Mouse (Mus musculus) limb, embryonic 13.5 days (tissue): Measurements from ENCODE around the gene Gm40193. TPM values are rescaled to one million over a fixed set of nuclear protein-coding genes. Genes with fewer than 3 reads are reported as not detected.

Source experiments
- ATAC-seq: fragments of 200-750 bp; cut with Nextera tagmentation; 2 replicates; pipeline ENCODE4 v1.8.0; 2017; ENCODE audit warnings: low read depth, moderate number of reproducible peaks, moderate TSS enrichment; ENCODE audit not compliant: low FRiP score
- H3K27ac ChIP-seq: fragments of 300-500 bp; sonication (generic); 2 replicates; pipeline ENCODE4 v1.5.1; 2015; ENCODE audit warnings: inconsistent platforms, mild to moderate bottlenecking, moderate library complexity
- H3K27me3 ChIP-seq: fragments of 300-500 bp; sonication (generic); 2 replicates; pipeline ENCODE4 v1.6.1; 2015; ENCODE audit warnings: mild to moderate bottlenecking, inconsistent platforms
- H3K36me3 ChIP-seq: fragments of 300-500 bp; sonication (generic); 2 replicates; pipeline ENCODE4 v1.6.1; 2015; ENCODE audit warnings: inconsistent platforms, mild to moderate bottlenecking, moderate library complexity
- H3K4me1 ChIP-seq: fragments of 300-500 bp; sonication (generic); 2 replicates; pipeline ENCODE4 v1.6.1; 2015; ENCODE audit warnings: inconsistent platforms
- H3K4me2 ChIP-seq: fragments of 300-500 bp; sonication (generic); replicated peaks from 2 replicates; pipeline ENCODE4 v1.6.1; 2015; ENCODE audit warnings: inconsistent platforms, mild to moderate bottlenecking, moderate library complexity
- H3K4me3 ChIP-seq: fragments of 300-500 bp; sonication (generic); 2 replicates; pipeline ENCODE4 v1.5.1; 2015; ENCODE audit warnings: moderate library complexity, mild to moderate bottlenecking, inconsistent platforms
- H3K9ac ChIP-seq: fragments of 300-500 bp; sonication (generic); 2 replicates; pipeline ENCODE4 v1.6.1; 2015; ENCODE audit warnings: mild to moderate bottlenecking, inconsistent platforms
- H3K9me3 ChIP-seq: fragments of 300-500 bp; sonication (generic); 2 replicates; pipeline ENCODE4 v1.6.1; 2016; ENCODE audit warnings: inconsistent platforms
- WGBS: fragments of 180-500 bp; shearing (Covaris S2); methylation state at CpG from one replicate; pipeline ENCODE4 v1.1.7; 2015; 5-methylcytosine and 5-hydroxymethylcytosine counted together
- polyA plus RNA-seq: library from polyadenylated mRNA; unstranded; fragments of >200 nt; fragmentation: Nextera tagmentation; extraction: Ambion mirVana; gene quantifications from 2 replicates; pipeline ENCODE4 v1.2.1, GENCODE M21; 2015

The Gm40193 gene
- polyA plus RNA-seq, 1 experiment from 2014 or later: not detected

DNA sequence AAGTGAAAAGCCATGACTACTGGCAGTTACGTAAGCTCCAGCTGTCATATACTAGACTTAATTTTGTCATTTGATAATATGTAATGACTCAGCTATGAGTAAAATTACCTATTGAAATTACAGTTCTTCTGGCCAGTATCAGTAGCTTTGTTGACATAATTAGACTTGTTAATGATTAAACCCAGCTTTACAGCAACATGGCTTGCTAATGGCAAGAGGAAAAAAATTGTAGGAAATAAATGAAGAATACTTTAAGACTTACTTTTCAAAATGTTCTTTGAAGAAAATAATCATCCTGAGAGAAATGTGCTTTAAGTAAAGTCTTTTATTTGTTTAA, 32.3 kb downstream of the Gm40193 start:
- Histone ChIP-seq H3K9me3 (no peaks in the 10 kb centered on the region), H3K27ac (no peak overlapping the region), H3K4me2 (no peak overlapping the region), H3K9ac (no peak overlapping the region), H3K36me3 (no peaks in the 10 kb centered on the region), H3K4me3 (no peak overlapping the region), H3K4me1 (no peaks in the 10 kb centered on the region), H3K27me3 (no peaks in the 10 kb centered on the region)
- 87% methylated on average over 1 of the region's 1 CpGs for WGBS
- no peak for ATAC-seq

DNA sequence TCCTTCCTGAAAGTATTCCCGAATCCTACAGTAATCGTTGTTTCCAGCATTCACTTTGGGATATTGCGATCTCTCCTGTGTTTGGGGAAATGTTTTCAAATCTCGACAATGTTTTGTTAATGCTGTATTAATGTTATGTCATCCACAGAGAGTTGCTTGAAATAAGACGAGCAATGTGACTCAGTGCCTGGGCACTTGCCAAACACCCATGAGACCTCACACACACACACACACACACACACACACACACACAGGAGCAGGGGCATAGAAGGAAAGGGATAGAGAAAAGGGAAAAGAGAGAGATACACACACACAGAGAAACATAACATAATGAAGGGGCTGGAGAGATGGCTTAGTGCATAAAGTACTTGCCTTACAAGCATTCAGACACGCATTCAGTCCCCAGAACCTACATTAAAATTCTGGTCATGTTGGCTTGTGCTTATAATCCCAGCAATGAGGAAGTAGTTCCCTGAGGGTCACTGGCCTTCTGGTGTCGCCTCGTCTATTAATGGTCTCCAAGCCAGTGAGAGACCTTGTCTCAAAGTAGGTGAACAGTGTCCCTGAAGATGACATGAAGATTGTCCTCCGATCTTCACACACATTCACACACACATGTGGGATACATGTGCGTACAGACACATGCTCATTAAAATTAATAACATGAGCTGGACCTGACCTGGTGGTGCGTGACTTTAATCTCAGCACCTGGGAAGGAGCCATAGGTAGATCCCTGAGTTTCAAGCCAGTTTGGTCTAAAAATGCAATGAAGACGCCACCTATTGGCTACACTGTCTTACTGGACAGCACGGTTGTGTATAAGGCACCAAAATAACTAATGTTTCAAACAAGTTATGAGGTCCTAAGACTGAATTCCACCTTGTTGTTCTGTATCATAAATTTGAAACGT, 32.9 kb downstream of the Gm40193 start:
- no peaks in the 10 kb centered on the region for H3K36me3 ChIP-seq
- H3K27ac ChIP-seq: no peak overlapping the region
- ATAC-seq: no peak
- no peak overlapping the region for H3K4me2 ChIP-seq
- H3K4me1 ChIP-seq: no peaks in the 10 kb centered on the region
- no peak overlapping the region for H3K4me3 ChIP-seq
- no peaks in the 10 kb centered on the region for H3K27me3 ChIP-seq
- 71% methylated on average over 14 of the region's 14 CpGs for WGBS
- H3K9ac ChIP-seq: no peak overlapping the region
- no peaks in the 10 kb centered on the region for H3K9me3 ChIP-seq

GRCm38 (mm10) chr11:70489684-70490083, 43.1 kb downstream of the Gm40193 start:
- no peak for ATAC-seq
- WGBS: 85% methylated on average over 6 of the region's 6 CpGs
- H3K4me2 ChIP-seq: no peak overlapping the region
- H3K4me1 ChIP-seq: no peaks in the 10 kb centered on the region
- H3K4me3 ChIP-seq: no peak overlapping the region
- no peak overlapping the region for H3K9ac ChIP-seq
- no peaks in the 10 kb centered on the region for H3K36me3 ChIP-seq
- peaks cover 5% of the 10 kb centered on the region; the same call in 1 of the 2 replicates for H3K9me3 ChIP-seq
- H3K27me3 ChIP-seq: no peaks in the 10 kb centered on the region
- no peak overlapping the region for H3K27ac ChIP-seq

- no peak overlapping the region for H3K27ac ChIP-seq
- H3K4me1 ChIP-seq: no peaks in the 10 kb centered on the region
- H3K9me3 ChIP-seq: peaks cover 5% of the 10 kb centered on the region; the same call in 1 of the 2 replicates
- no peak overlapping the region for H3K9ac ChIP-seq
- H3K27me3 ChIP-seq: no peaks in the 10 kb centered on the region
- ATAC-seq: no peak
- no peak overlapping the region for H3K4me3 ChIP-seq
- H3K4me2 ChIP-seq: no peak overlapping the region
- WGBS: 91% methylated on average over 3 of the region's 3 CpGs
- H3K36me3 ChIP-seq: no peaks in the 10 kb centered on the region
Measured at GRCm38 (mm10) chr11:70489138-70489537, 43.6 kb downstream of the Gm40193 start.

- Histone ChIP-seq H3K4me2 (no peak overlapping the region), H3K27ac (no peak overlapping the region), H3K36me3 (no peaks in the 10 kb centered on the region), H3K9ac (no peak overlapping the region), H3K4me3 (no peak overlapping the region), H3K4me1 (no peaks in the 10 kb centered on the region), H3K9me3 (peaks cover 5% of the 10 kb centered on the region; the same call in 1 of the 2 replicates), H3K27me3 (no peaks in the 10 kb centered on the region)
- no peak for ATAC-seq
- 34% methylated on average over 4 of the region's 4 CpGs for WGBS
Measured at GRCm38 (mm10) chr11:70487816-70488215, 44.9 kb downstream of the Gm40193 start.

- no peak overlapping the region for H3K9ac ChIP-seq
- no peak for ATAC-seq
- H3K4me1 ChIP-seq: no peaks in the 10 kb centered on the region
- no peak overlapping the region for H3K4me3 ChIP-seq
- no peak overlapping the region for H3K4me2 ChIP-seq
- H3K9me3 ChIP-seq: no peaks in the 10 kb centered on the region
- no peaks in the 10 kb centered on the region for H3K36me3 ChIP-seq
- H3K27me3 ChIP-seq: no peaks in the 10 kb centered on the region
- no peak overlapping the region for H3K27ac ChIP-seq
- WGBS: 59% methylated on average over 2 of the region's 2 CpGs
Measured at GRCm38 (mm10) chr11:70485498-70485897, 47.2 kb downstream of the Gm40193 start.

Other genes with a start within 250 kb of the Gm40193 start
- not detected in 2 replicates for gene Alox12e, start 210.3 kb downstream of the Gm40193 start, polyA plus RNA-seq
- 0.05 TPM in 1 of 2 replicates, not detected in the other for gene Alox15, start 180.9 kb downstream of the Gm40193 start, polyA plus RNA-seq
- gene Pelp1, start 122.9 kb downstream of the Gm40193 start, polyA plus RNA-seq: 40.0 and 41.8 TPM in 2 replicates
- 22.8 and 24.1 TPM in 2 replicates for gene Arrb2, start 100.3 kb downstream of the Gm40193 start, polyA plus RNA-seq
- gene Med11, start 81.0 kb downstream of the Gm40193 start, polyA plus RNA-seq: 42.4 and 45.9 TPM in 2 replicates
- 0.62 and 0.75 TPM in 2 replicates for gene Zmynd15, start 73.5 kb downstream of the Gm40193 start, polyA plus RNA-seq
- gene Cxcl16, start 73.0 kb downstream of the Gm40193 start, polyA plus RNA-seq: 2.7 and 3.9 TPM in 2 replicates
- gene Tm4sf5, start 27.7 kb downstream of the Gm40193 start, polyA plus RNA-seq: 0.29 and 0.74 TPM in 2 replicates
- gene Vmo1, start 18.3 kb downstream of the Gm40193 start, polyA plus RNA-seq: 0.31 and 0.41 TPM in 2 replicates
- gene Gltpd2, start 13.7 kb downstream of the Gm40193 start, polyA plus RNA-seq: 0.43 and 0.92 TPM in 2 replicates
- 828 and 869 TPM in 2 replicates for gene Psmb6, start 7.6 kb downstream of the Gm40193 start, polyA plus RNA-seq
- 4.5 and 5.7 TPM in 2 replicates for gene Pld2, start 7.1 kb upstream of the Gm40193 start, polyA plus RNA-seq
- 14.1 and 15.5 TPM in 2 replicates for gene Mink1, start 29.9 kb upstream of the Gm40193 start, polyA plus RNA-seq
- gene 4930544D05Rik, start 82.9 kb upstream of the Gm40193 start, polyA plus RNA-seq: not detected in 2 replicates
- not detected in 2 replicates for gene Chrne, start 86.3 kb upstream of the Gm40193 start, polyA plus RNA-seq
- gene Gp1ba, start 106.2 kb upstream of the Gm40193 start, polyA plus RNA-seq: 0.18 and 0.22 TPM in 2 replicates
- gene Rnf167, start 114.3 kb upstream of the Gm40193 start, polyA plus RNA-seq: 120 and 129 TPM in 2 replicates
- gene Slc25a11, start 114.5 kb upstream of the Gm40193 start, polyA plus RNA-seq: 165 and 173 TPM in 2 replicates
- 1,638 and 1,674 TPM in 2 replicates for gene Pfn1, start 121.7 kb upstream of the Gm40193 start, polyA plus RNA-seq
- 52.3 and 57.1 TPM in 2 replicates for gene Eno3, start 124.3 kb upstream of the Gm40193 start, polyA plus RNA-seq
- 159 and 165 TPM in 2 replicates for gene Spag7, start 136.5 kb upstream of the Gm40193 start, polyA plus RNA-seq
- 11.8 and 15.1 TPM in 2 replicates for gene Camta2, start 155.2 kb upstream of the Gm40193 start, polyA plus RNA-seq
- 1.6 and 1.8 TPM in 2 replicates for gene Inca1, start 167.2 kb upstream of the Gm40193 start, polyA plus RNA-seq
- gene Kif1c, start 167.6 kb upstream of the Gm40193 start, polyA plus RNA-seq: 3.4 and 3.6 TPM in 2 replicates
- gene Zfp3, start 231.3 kb upstream of the Gm40193 start, polyA plus RNA-seq: 6.8 TPM in 2 replicates